Mouse (Mus musculus) spleen, postnatal 4 days (tissue): ENCODE measurements around the gene Trak2.
A peak's percentile ranks its signal among the peaks of the same experiment; 100 is the strongest.
"Not testable (repeated sequence)": the region's sequence is repeated elsewhere in the genome, so short reads cannot be mapped to it uniquely, and the experiment has no call there.

Experiments
- DNase-seq, 2 experiments: peaks; one replicate each; pipeline ENCODE4 v3.0.0; 2022; ENCODE audit warnings: low spot score in 2 of 2

Trak2 gene

GRCm38 (mm10) chr1:58889826-58890546, 83.2 kb downstream of the Trak2 start:
- no peak for DNase-seq

- no peak for DNase-seq
These were observed 87.6 kb downstream of the Trak2 start for GRCm38 (mm10) chr1:58885646-58886045.

DNA sequence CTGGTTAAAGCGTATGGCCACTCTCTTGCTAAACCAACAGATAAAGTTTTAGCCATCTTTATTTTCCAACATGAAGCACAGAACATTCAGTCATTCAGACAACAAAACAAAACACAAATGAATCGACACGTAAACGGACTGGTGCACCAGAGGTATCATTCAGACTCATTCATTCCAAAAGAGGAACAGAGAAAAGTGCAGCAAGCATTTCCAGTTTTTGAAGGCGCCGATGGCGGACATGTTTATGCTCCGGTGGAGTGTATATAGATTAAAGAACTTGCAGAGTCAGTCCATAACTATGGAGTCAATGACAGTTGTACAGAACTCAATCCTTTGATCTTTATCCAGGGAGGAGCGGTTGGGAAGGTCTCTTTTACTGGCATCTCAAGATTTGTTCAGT, 90.0 kb downstream of the Trak2 start:
- not testable (repeated sequence) for DNase-seq

GRCm38 (mm10) chr1:58879291-58879690, 93.9 kb downstream of the Trak2 start:
- DNase-seq: not testable (repeated sequence)

DNA sequence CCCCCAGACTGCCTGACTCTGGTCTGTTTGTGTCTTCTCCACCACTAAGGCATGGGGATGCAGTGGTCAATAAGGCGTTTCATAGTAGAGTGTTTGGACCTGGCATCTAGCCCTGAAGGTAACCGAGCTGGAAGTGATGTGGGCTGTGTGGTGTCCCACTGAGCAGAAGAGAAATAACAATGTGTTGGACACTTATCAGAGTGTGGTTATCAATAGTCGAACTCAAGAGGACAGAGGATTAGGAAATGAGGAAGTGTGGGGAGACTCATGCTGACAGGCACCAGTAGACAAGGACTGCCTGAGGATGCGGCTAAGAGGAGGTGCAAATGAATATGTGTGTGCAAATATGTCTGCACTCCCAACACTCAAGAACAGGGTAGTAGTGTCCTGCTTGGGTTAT, 96.7 kb downstream of the Trak2 start:
- peak in 1 of 2 experiments; percentile 46 for DNase-seq

DNA sequence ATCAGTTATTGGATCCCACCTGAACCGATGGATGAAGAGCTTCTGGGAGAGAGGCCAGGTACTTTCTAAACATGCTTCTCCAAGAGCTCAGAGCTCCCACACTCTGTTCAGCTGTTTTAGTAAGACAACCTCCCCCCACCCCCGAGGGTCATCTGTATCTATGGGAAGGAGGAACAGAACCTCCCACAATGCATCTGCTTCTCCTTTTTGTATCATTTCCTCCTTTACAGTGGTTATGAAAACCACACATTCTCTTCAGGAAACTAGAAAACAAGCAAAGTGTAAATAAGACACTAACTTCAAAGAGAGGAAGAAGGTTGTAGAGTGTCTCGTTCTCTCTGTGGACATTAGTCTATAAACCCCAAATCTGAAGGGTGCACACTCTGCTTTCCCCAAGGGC, 112.6 kb downstream of the Trak2 start:
- not testable (repeated sequence) for DNase-seq

DNA sequence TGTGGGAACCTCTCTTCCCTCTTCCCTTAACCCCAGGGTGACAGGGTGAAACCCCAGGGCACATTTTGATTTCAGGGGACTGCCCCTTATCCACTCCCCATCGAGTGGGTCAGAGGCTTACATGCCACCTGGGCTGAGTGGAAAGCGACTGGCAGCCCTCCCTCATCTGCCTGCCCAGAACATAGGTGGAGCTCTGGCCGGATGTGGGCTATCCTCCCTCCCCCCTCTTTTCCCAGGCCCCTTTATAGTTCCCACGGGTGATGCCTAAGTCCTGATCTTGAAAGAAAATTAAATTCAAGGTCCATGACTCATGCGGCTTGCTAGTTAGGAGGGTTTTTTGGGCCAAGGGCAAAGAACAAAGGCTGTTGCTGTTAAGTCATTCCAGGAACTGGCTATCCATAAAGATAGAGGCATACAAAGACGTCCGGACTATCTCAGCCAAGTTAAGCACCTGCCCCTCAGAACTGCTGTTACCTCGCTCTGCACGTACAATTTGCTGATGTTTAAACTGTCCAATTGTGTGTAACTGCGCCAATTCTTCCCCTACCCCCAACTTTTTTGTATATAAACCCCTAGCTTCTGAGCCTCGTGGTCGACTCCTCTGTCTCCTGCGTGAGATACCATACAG, 113.4 kb downstream of the Trak2 start:
- DNase-seq: not testable (repeated sequence)

DNA sequence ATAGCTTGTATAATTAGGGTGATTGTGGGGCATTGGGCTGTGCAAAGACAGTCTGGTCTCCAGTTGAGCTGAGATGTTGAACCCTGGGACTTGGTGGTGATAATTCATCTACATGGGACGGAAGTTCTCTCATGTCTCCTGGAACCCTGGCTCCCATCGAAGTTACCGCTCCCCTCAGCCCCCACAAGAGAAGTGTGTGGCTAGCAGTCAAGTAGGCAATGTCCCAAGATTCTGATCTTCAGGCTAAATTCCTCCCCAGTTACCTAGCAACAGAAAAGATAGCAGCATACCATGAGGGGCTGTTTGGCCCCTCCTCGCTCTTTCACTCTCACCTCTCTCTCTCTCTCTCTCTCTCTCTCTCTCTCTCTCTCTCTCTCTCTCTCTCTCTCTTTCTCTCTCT, 114.1 kb downstream of the Trak2 start:
- DNase-seq: not testable (repeated sequence)

- DNase-seq: not testable (repeated sequence)
These were observed 116.4 kb downstream of the Trak2 start for GRCm38 (mm10) chr1:58856811-58857210.
